Mouse (Mus musculus) megakaryocyte, adult 5-6 weeks (primary cell): ENCODE measurements at regions not wholly inside any gene's neighbourhood (a gene's known extent, or its start where the extent isn't known, plus 50 kb on each side); places are given as distances from the start of the nearest gene placed in this dataset.
"Not testable (repeated sequence)": the region's sequence is repeated elsewhere in the genome, so short reads cannot be mapped to it uniquely, and the experiment has no call there.

ENCODE experiments used
- ATAC-seq: 2 replicates; pipeline ENCODE4 v1.8.0; 2016; ENCODE audit warnings: mild to moderate bottlenecking, inconsistent platforms; ENCODE audit not compliant: poor library complexity, severe bottlenecking

GRCm38 (mm10) chr12:17852138-17852537 is 161.5 kb downstream of the Hpcal1 start:
- ATAC-seq: not testable (repeated sequence)

GRCm38 (mm10) chr12:17872491-17872890 is 181.8 kb downstream of the Hpcal1 start:
- ATAC-seq: not testable (repeated sequence)

GRCm38 (mm10) chr12:17881371-17882116 is 190.9 kb downstream of the Hpcal1 start:
- peak; percentile 100 for ATAC-seq

GRCm38 (mm10) chr12:17882117-17883116 is 191.8 kb downstream of the Hpcal1 start:
- not testable (repeated sequence) for ATAC-seq

- ATAC-seq: not testable (repeated sequence)
Measured at GRCm38 (mm10) chr12:17891663-17892310, 201.1 kb downstream of the Hpcal1 start.

- ATAC-seq: not testable (repeated sequence)
Measured at GRCm38 (mm10) chr12:17913058-17913457, 222.4 kb downstream of the Hpcal1 start.
